Mouse (Mus musculus): ENCODE data around the gene Prps2. TPM values are rescaled to one million over a fixed set of nuclear protein-coding genes. Genes with fewer than 3 reads are reported as not detected.

The Prps2 gene
- polyA plus RNA-seq, 1 experiment from 2014 or later: 16.2 TPM

GRCm38 (mm10) chrX:167346440-167346839, 36.1 kb downstream of the Prps2 start:
- no peak overlapping the region for H3K4me2 ChIP-seq
- H3K9ac ChIP-seq: no peak overlapping the region
- no peaks in the 10 kb centered on the region for H3K9me3 ChIP-seq
- no peaks in the 10 kb centered on the region for H3K36me3 ChIP-seq
- ATAC-seq (ENCODE audit: insufficient number of reproducible peaks, low FRiP score, low TSS enrichment, low read depth): no peak
- no peak overlapping the region for H3K4me3 ChIP-seq
- H3K27me3 ChIP-seq: 0 out of 2 replicates have a peak, but pooled peaks cover 4% of the 10 kb centered on the region
- no peak overlapping the region for H3K27ac ChIP-seq
- WGBS: 87% methylated on average over 1 of the region's 1 CpGs
- H3K4me1 ChIP-seq: no peaks in the 10 kb centered on the region

GRCm38 (mm10) chrX:167344356-167344755, 38.2 kb downstream of the Prps2 start:
- Histone ChIP-seq H3K4me3 (no peak overlapping the region), H3K4me1 (no peaks in the 10 kb centered on the region), H3K27ac (no peak overlapping the region), H3K9me3 (no peaks in the 10 kb centered on the region), H3K36me3 (no peaks in the 10 kb centered on the region), H3K27me3 (0 out of 2 replicates have a peak, but pooled peaks cover 4% of the 10 kb centered on the region), H3K4me2 (no peak overlapping the region), H3K9ac (no peak overlapping the region)
- no peak for ATAC-seq (ENCODE audit: insufficient number of reproducible peaks, low FRiP score, low TSS enrichment, low read depth)
- 69% methylated on average over 1 of the region's 1 CpGs for WGBS

GRCm38 (mm10) chrX:167341811-167342210, 40.7 kb downstream of the Prps2 start:
- Histone ChIP-seq H3K36me3 (no peaks in the 10 kb centered on the region), H3K9ac (no peak overlapping the region), H3K27ac (no peak overlapping the region), H3K4me2 (no peak overlapping the region), H3K27me3 (no peaks in the 10 kb centered on the region), H3K4me3 (no peak overlapping the region), H3K4me1 (no peaks in the 10 kb centered on the region), H3K9me3 (no peaks in the 10 kb centered on the region)
- WGBS: 85% methylated on average over 3 of the region's 3 CpGs
- ATAC-seq (ENCODE audit: insufficient number of reproducible peaks, low FRiP score, low TSS enrichment, low read depth): no peak

- Histone ChIP-seq H3K9me3 (no peaks in the 10 kb centered on the region), H3K4me3 (no peak overlapping the region), H3K9ac (no peak overlapping the region), H3K27ac (no peak overlapping the region), H3K4me2 (no peak overlapping the region), H3K4me1 (no peaks in the 10 kb centered on the region), H3K27me3 (no peaks in the 10 kb centered on the region), H3K36me3 (no peaks in the 10 kb centered on the region)
- no peak for ATAC-seq (ENCODE audit: insufficient number of reproducible peaks, low FRiP score, low TSS enrichment, low read depth)
- WGBS: 87% methylated on average over 2 of the region's 2 CpGs
Observed at GRCm38 (mm10) chrX:167340190-167340589, 42.4 kb downstream of the Prps2 start.

- H3K4me3 ChIP-seq: no peak overlapping the region
- H3K36me3 ChIP-seq: no peaks in the 10 kb centered on the region
- no peaks in the 10 kb centered on the region for H3K27me3 ChIP-seq
- no peaks in the 10 kb centered on the region for H3K9me3 ChIP-seq
- H3K27ac ChIP-seq: no peak overlapping the region
- no peak for ATAC-seq (ENCODE audit: insufficient number of reproducible peaks, low FRiP score, low TSS enrichment, low read depth)
- no peak overlapping the region for H3K4me2 ChIP-seq
- H3K9ac ChIP-seq: no peak overlapping the region
- WGBS: 93% methylated on average over 1 of the region's 1 CpGs
- no peaks in the 10 kb centered on the region for H3K4me1 ChIP-seq
Observed at GRCm38 (mm10) chrX:167337990-167338389, 44.6 kb downstream of the Prps2 start.

GRCm38 (mm10) chrX:167334571-167334970, 48.0 kb downstream of the Prps2 start:
- Histone ChIP-seq H3K9ac (no peak overlapping the region), H3K4me2 (no peak overlapping the region), H3K4me1 (no peaks in the 10 kb centered on the region), H3K27me3 (no peaks in the 10 kb centered on the region), H3K36me3 (no peaks in the 10 kb centered on the region), H3K27ac (no peak overlapping the region), H3K9me3 (no peaks in the 10 kb centered on the region), H3K4me3 (no peak overlapping the region)
- 73% methylated on average over 1 of the region's 1 CpGs for WGBS
- ATAC-seq (ENCODE audit: insufficient number of reproducible peaks, low FRiP score, low TSS enrichment, low read depth): no peak

GRCm38 (mm10) chrX:167332607-167333006, 49.9 kb downstream of the Prps2 start:
- ATAC-seq (ENCODE audit: insufficient number of reproducible peaks, low FRiP score, low TSS enrichment, low read depth): no peak
- H3K9me3 ChIP-seq: no peaks in the 10 kb centered on the region
- H3K4me1 ChIP-seq: no peaks in the 10 kb centered on the region
- no peak overlapping the region for H3K9ac ChIP-seq
- no peak overlapping the region for H3K4me3 ChIP-seq
- WGBS: 69% methylated on average over 1 of the region's 1 CpGs
- no peak overlapping the region for H3K27ac ChIP-seq
- no peak overlapping the region for H3K4me2 ChIP-seq
- H3K27me3 ChIP-seq: no peaks in the 10 kb centered on the region
- no peaks in the 10 kb centered on the region for H3K36me3 ChIP-seq

GRCm38 (mm10) chrX:167330993-167331392, 51.6 kb downstream of the Prps2 start:
- H3K4me2 ChIP-seq: no peak overlapping the region
- no peak overlapping the region for H3K4me3 ChIP-seq
- peaks cover 3% of the 10 kb centered on the region; the same call in 1 of the 2 replicates for H3K27me3 ChIP-seq
- no peak overlapping the region for H3K27ac ChIP-seq
- ATAC-seq (ENCODE audit: insufficient number of reproducible peaks, low FRiP score, low TSS enrichment, low read depth): no peak
- 66% methylated on average over 4 of the region's 4 CpGs for WGBS
- H3K9ac ChIP-seq: no peak overlapping the region
- no peaks in the 10 kb centered on the region for H3K36me3 ChIP-seq
- H3K9me3 ChIP-seq: no peaks in the 10 kb centered on the region
- no peaks in the 10 kb centered on the region for H3K4me1 ChIP-seq

GRCm38 (mm10) chrX:167330399-167330798, 52.1 kb downstream of the Prps2 start, which contains the start of gene Tlr7:
Gene Tlr7 (minus strand): TSS chrX:167330558.
- Histone ChIP-seq H3K27me3 (peaks cover 3% of the 10 kb centered on the region; the same call in 1 of the 2 replicates), H3K4me1 (no peaks in the 10 kb centered on the region), H3K27ac (no peak within 1 kb of the TSS), H3K36me3 (no peaks in the 10 kb centered on the region), H3K9me3 (no peaks in the 10 kb centered on the region), H3K4me3 (no peak within 1 kb of the TSS), H3K9ac (no peak within 1 kb of the TSS), H3K4me2 (no peak within 1 kb of the TSS)
- 69% methylated on average over 6 of the region's 6 CpGs for WGBS
- no peak for ATAC-seq (ENCODE audit: insufficient number of reproducible peaks, low FRiP score, low TSS enrichment, low read depth)

GRCm38 (mm10) chrX:167329620-167330019, 52.9 kb downstream of the Prps2 start:
- Histone ChIP-seq H3K4me1 (no peaks in the 10 kb centered on the region), H3K36me3 (no peaks in the 10 kb centered on the region), H3K9ac (no peak overlapping the region), H3K27me3 (peaks cover 3% of the 10 kb centered on the region; the same call in 1 of the 2 replicates), H3K4me2 (no peak overlapping the region), H3K4me3 (no peak overlapping the region), H3K27ac (no peak overlapping the region), H3K9me3 (no peaks in the 10 kb centered on the region)
- 85% methylated on average over 1 of the region's 1 CpGs for WGBS
- no peak for ATAC-seq (ENCODE audit: insufficient number of reproducible peaks, low FRiP score, low TSS enrichment, low read depth)

- no peak overlapping the region for H3K4me2 ChIP-seq
- no peak overlapping the region for H3K4me3 ChIP-seq
- ATAC-seq (ENCODE audit: insufficient number of reproducible peaks, low FRiP score, low TSS enrichment, low read depth): no peak
- WGBS: 71% methylated on average over 1 of the region's 1 CpGs
- H3K27me3 ChIP-seq: peaks cover 3% of the 10 kb centered on the region; the same call in 1 of the 2 replicates
- H3K9ac ChIP-seq: no peak overlapping the region
- H3K9me3 ChIP-seq: no peaks in the 10 kb centered on the region
- H3K27ac ChIP-seq: no peak overlapping the region
- H3K4me1 ChIP-seq: no peaks in the 10 kb centered on the region
- H3K36me3 ChIP-seq: no peaks in the 10 kb centered on the region
Observed at GRCm38 (mm10) chrX:167329098-167329497, 53.5 kb downstream of the Prps2 start.

GRCm38 (mm10) chrX:167328519-167328918, 54.0 kb downstream of the Prps2 start:
- H3K36me3 ChIP-seq: no peaks in the 10 kb centered on the region
- H3K4me3 ChIP-seq: no peak overlapping the region
- peaks cover 3% of the 10 kb centered on the region; the same call in 1 of the 2 replicates for H3K27me3 ChIP-seq
- H3K4me2 ChIP-seq: no peak overlapping the region
- no peak overlapping the region for H3K9ac ChIP-seq
- H3K27ac ChIP-seq: no peak overlapping the region
- no peak for ATAC-seq (ENCODE audit: insufficient number of reproducible peaks, low FRiP score, low TSS enrichment, low read depth)
- no peaks in the 10 kb centered on the region for H3K4me1 ChIP-seq
- H3K9me3 ChIP-seq: no peaks in the 10 kb centered on the region
- 89% methylated on average over 3 of the region's 3 CpGs for WGBS

GRCm38 (mm10) chrX:167323742-167324141, 58.8 kb downstream of the Prps2 start:
- 53% methylated on average over 1 of the region's 1 CpGs for WGBS
- H3K4me3 ChIP-seq: no peak overlapping the region
- ATAC-seq (ENCODE audit: insufficient number of reproducible peaks, low FRiP score, low TSS enrichment, low read depth): no peak
- H3K9ac ChIP-seq: no peak overlapping the region
- H3K27ac ChIP-seq: no peak overlapping the region
- H3K4me1 ChIP-seq: no peaks in the 10 kb centered on the region
- peaks cover 3% of the 10 kb centered on the region; the same call in 1 of the 2 replicates for H3K27me3 ChIP-seq
- no peaks in the 10 kb centered on the region for H3K9me3 ChIP-seq
- no peak overlapping the region for H3K4me2 ChIP-seq
- no peaks in the 10 kb centered on the region for H3K36me3 ChIP-seq
